Mouse (Mus musculus): ENCODE measurements at regions not wholly inside any gene's neighbourhood (a gene's known extent, or its start where the extent isn't known, plus 50 kb on each side); places are given as distances from the start of the nearest gene placed in this dataset.
"Not testable (repeated sequence)": the region's sequence is repeated elsewhere in the genome, so short reads cannot be mapped to it uniquely, and the experiment has no call there.

DNA sequence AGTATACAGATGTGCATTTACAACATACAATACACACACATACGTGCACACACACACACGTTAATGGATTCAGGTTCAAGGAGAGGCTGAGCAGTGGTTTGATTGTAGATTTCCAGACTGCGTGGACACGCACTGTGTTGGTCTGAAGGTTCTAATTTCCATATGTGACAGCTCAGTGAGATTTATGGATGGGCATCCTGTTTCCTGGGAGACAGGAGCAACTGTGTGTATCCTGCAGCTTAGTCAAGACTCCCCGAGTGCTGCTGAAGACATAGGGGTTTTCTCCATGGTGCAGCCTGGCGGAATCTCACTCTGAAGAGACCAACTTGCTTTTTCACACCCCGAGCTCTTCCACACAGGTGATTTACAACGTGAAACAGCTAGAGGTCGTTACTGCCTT, 119.3 kb upstream of the Foxk1 start:
- no peak for ATAC-seq (replicated peaks; ENCODE audit: low FRiP score, poor library complexity, severe bottlenecking)

DNA sequence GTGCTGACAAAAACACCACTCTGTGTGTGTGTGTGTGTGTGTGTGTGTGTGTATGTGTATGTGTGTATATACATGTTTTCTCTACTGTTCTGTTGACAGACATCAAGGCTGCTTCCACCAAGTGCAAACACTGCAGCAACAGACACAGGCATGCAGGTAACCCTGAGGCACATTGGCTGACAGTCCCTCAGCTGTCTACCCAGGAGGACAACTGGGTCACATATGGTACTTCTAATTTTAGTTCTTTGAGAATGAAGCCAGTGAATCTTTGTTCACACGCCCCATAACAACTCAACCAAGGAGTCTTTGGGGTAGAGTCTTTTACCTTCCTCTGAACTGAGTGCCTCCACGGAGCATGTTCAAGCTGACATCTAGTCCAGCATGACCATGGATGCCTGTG, 113.3 kb upstream of the Foxk1 start:
- no peak for ATAC-seq (replicated peaks; ENCODE audit: low FRiP score, poor library complexity, severe bottlenecking)

DNA sequence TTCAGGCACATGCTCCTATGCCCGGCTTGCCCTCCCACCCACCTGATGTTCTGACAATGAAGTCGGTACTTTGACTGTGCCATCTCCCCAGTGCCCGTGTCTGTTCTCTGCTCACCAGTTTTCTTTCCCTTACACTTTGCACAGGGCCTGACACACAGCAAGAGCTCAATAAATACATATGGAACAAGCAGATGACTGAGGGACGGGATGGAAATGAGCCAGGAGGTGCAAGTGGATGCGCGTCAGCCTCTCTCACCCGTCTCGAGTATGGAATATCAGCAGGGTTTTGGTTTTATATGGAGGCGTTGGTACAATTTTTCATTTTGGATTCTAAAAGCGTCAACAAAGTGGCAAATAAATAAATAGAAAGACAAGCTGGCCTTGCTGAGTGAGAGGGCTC, 109.8 kb upstream of the Foxk1 start:
- no peak for ATAC-seq (replicated peaks; ENCODE audit: low FRiP score, poor library complexity, severe bottlenecking)

DNA sequence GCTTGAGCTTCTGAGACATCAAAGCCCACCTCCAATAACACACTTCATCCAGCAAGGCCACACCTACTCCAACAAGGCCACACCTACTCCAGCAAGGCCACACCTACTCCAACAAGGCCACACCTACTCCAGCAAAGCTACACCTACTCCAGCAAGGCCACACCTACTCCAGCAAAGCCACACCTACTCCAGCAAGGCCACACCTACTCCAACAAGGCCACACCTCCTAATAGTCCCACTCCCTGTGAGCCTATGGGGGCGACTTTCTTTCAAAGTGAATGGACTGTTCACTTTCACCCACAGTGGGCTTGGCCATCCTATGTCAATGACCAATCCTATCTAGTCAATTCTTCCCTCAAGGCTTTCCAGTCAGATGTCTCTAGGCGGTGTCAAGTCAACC, 104.9 kb upstream of the Foxk1 start:
- ATAC-seq (replicated peaks; ENCODE audit: low FRiP score, poor library complexity, severe bottlenecking): not testable (repeated sequence)

DNA sequence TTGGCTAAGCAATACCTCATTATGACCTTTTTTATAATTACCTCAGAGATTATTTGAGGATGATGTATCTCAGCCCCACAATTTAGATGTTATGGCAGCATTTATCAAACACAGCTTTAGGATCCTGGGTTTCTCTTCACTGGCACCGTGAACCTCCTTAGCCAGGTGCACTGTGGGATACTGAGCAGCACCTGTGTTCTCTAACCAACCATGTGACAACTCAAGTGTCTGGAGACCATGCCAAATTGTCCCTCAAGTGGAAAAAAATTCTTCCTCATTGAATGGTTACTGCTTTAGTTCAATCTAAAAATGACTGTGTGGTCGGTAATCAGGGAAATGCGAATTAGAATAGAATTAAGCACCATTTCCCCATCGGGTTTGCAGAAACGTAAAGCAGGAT, 101.7 kb upstream of the Foxk1 start:
- no peak for ATAC-seq (replicated peaks; ENCODE audit: low FRiP score, poor library complexity, severe bottlenecking)

DNA sequence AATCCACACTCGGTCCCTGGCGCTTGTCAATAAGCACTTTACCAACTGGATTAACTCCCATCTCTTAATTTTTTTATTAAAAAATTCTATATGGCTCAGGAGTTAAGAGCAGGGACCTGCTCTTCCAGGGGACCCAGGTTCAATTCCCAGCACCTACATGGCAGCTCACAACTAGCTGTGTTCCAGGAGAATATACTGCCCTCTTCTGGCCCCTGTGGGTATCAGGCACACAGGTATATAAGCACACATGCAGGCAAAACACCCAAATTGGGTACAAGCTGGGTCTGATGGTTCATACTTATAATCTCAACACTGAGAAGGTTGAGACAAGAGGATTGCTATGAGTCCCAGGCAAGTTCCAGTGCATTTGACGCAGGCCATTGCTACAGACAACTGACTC, 92.8 kb upstream of the Foxk1 start:
- no peak for ATAC-seq (replicated peaks; ENCODE audit: low FRiP score, poor library complexity, severe bottlenecking)

DNA sequence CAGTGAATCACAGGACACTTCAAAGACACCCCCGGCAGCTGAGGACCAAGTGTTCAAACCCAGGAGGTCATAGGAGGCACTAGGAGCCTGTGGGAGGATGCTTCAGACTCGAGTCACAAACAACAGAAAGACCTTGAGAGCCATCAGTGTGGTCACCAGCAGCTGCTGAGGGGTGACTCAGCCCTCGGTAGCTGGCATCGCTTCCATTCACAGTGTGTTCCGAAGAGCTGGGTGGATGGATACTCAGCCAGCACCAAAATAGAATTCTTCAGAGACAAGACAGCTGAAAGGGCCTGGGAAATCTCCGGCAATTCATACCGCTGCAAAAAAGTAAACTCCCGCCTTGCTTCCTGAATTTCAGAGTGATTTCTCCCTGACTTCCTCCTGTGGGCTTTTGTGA, 87.4 kb upstream of the Foxk1 start:
- no peak for ATAC-seq (replicated peaks; ENCODE audit: low FRiP score, poor library complexity, severe bottlenecking)

DNA sequence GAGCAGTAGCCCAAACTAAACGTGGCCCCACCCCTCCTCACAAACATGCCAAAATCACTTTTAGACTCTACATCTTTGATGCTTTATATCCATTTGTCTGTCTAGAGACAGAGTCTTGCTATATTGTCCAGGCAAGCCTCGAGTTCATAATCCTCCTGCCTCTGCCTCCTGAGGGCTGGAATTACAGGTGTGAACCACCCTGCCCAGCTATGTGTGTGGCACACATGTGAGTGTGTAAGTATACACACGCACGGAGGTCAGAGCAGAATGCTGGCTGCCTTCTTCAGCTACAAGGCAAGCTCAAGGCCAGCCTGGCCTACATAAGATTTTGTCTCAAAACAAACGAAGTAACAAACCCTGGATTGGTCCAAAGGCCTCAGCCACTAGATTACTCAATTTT, 86.8 kb upstream of the Foxk1 start:
- ATAC-seq (replicated peaks; ENCODE audit: low FRiP score, poor library complexity, severe bottlenecking): no peak

DNA sequence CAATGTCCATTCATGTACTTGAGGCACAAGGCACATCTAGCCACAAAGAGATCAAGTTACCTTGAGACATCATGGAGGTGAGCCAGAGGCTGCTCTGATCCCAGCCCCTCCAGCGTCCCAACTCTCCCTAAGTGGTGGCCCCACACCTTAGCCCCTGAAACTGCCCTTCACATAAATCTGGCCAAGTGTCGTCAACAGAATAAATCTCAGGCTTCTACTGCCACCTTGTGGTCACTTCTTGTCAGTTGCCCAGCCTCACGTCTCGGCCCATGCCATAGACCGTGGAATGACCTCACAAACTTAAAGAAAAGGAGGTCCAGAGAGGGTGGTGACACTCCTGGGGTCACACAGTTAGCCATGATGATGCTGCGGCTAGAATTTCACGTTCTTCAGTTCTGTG, 82.0 kb upstream of the Foxk1 start:
- ATAC-seq (replicated peaks; ENCODE audit: low FRiP score, poor library complexity, severe bottlenecking): 0 out of 2 replicates have a peak, but pooled peaks have one; percentile 42

DNA sequence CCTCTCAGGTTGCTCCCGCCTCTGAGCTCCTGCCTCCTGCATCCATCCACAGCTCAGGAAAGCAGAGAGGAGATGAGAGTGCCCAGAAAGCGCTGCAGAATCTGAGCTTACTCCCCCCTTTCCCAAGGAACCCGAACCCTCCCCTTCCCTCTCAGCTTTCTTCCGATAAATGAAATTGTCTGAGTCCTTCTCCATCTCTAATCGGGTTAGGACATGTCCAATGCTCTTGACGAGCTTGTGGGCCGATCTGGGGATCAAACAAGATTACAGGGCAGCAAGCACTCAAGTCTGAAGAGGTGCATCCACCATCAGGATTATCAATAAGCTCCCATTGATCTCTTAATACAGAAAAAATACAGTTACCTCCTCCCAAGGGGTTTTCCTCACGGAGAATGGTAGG, 80.0 kb upstream of the Foxk1 start:
- ATAC-seq (replicated peaks; ENCODE audit: low FRiP score, poor library complexity, severe bottlenecking): no peak

DNA sequence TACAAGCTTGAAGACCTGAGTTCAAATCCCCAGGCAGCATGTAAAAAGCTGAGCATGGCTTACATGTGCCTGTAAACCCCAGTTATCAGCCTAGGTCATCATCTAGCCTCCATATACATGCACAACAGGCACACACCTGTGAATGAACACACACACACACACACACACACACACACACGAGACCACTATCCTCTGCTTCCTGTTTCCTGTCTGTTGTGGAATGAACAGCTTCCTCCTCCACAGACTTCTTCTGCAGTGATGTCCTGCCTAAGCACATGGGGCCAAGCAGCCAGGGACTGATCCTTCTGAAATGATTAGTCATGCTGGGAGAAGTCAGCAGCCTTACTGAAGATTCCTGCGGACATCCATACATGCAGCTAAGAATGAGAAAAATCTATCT, 76.4 kb upstream of the Foxk1 start:
- no peak for ATAC-seq (replicated peaks; ENCODE audit: low FRiP score, poor library complexity, severe bottlenecking)

DNA sequence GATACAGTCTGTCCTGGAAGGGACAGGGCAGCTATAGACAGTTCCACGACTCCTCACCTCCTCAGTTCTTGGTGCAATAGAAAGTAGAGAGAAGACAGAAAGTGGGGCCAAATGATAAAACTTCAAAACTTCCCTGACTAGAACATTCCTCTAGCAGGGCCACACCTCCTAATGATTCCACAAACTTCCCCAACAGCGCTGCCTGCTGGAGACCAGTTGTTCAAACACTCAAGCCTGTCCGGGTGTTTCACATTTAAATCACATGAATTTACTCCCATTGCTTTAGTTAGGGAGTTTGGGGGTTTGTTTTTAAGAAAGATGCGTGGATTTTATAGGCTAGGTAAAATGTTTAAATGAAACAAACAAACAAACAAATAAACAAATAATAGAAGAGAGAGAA, 75.7 kb upstream of the Foxk1 start:
- ATAC-seq (replicated peaks; ENCODE audit: low FRiP score, poor library complexity, severe bottlenecking): no peak

DNA sequence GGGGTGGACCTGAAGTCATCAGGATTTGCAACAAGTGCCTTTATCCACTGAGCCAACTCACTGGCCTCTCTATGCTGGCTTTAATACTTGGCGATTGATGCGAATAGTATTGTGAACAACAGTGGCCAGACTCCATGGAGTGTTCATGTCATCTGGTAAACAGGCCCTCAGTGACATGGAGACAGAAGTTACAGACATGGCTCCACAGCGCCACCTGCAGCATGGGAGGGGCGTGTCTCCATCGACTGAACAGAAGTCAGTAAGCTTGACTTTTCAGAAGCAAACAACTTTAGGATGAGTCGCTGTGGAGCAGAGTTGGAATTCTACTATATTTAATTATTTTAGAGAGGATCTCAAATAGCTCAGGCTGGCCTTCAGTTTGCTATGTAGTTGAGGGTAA, 74.0 kb upstream of the Foxk1 start:
- ATAC-seq (replicated peaks; ENCODE audit: low FRiP score, poor library complexity, severe bottlenecking): no peak

DNA sequence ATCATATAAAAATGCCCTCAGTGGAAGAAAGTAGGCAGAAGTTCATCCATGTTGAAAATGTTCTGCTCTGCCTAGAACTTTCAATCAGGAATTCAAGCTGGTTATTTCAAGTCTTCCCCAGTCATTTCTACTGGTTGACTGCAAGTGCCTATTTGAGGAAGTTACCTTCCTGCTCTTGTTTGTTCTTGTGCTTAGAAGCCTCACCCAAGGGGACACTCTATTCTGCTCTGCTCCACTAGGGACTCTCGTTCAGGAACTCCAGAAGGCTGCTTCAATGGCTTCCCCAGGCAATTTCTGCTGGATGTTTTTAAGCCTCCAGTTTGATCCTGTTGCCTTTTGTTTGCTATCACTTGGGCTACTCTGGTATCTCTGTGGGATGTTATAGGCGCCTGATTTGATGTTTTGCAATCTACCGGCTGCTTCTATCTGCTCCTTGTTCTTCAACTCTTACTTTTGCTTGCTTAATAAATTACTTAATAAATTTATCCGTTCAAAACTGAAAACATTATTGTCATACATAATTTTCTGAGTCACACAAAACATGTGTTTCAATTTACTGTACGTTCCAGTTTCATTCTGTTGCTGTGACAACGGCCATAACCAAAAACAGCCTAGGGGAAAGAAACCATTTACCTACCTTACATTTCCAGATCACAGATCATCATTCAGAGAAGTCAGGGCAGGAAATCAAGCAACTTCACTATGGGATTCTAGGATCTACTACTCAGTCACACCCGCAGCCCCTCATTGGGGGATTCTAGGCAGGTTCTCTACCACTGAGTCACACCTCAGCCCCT, 71.4 kb upstream of the Foxk1 start:
- no peak for ATAC-seq (replicated peaks; ENCODE audit: low FRiP score, poor library complexity, severe bottlenecking)

DNA sequence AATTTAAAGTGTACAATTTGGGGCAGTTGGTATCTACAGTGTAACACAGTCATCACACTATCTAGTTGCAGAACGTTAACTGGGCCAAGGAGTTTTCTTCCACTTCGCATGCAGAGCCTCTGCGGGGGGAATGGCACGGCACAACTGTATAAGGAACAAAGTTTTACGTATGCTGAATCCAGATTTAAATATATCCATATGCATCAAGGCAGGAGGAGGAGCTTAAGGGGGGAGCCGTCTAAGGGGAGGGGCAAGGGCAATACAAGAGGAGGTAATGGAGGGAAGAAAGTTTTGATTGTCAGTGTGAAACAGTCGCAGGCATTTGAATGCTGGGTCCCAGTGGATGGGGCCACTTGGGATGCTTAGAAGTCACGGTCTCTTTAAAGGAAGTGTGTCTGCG, 68.6 kb upstream of the Foxk1 start:
- no peak for ATAC-seq (replicated peaks; ENCODE audit: low FRiP score, poor library complexity, severe bottlenecking)

DNA sequence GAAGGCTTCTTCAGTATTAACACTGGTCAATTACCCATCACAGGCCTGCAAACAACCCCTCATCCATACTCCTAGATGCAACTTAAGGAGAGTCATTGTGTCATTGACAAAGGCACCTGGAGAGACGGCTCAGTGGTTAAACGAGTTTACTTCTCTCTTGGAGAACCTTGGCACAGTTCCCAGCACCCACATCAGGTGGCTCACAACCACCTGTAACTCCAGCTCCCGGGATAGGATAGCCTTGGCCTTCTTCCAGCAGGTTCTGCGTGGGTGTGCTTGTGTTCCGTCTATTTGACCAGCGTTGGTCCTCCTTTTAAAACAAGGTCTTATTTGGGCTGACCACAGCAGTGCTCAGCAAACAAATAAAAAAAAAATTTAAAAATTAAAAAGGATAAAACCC, 63.9 kb upstream of the Foxk1 start:
- no peak for ATAC-seq (replicated peaks; ENCODE audit: low FRiP score, poor library complexity, severe bottlenecking)

DNA sequence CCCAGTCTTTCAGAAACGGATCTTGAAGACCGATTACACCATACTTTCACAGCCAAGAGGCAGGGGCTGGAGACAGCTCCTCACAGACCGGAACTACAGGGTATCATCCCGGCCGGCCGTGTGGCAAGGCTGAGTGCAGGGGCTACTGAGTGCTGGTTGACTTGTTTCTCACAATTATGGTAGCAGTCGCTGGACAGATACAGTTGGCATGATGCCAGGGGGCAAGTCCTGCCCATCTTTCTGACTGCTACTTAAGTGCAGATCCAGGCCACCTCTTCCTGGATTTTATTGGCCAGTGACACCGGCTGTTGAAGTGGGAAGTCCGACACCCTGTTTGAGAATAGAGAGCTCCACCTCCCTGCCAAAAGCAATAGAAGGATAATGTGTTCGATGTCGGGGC, 63.2 kb upstream of the Foxk1 start:
- no peak for ATAC-seq (replicated peaks; ENCODE audit: low FRiP score, poor library complexity, severe bottlenecking)

DNA sequence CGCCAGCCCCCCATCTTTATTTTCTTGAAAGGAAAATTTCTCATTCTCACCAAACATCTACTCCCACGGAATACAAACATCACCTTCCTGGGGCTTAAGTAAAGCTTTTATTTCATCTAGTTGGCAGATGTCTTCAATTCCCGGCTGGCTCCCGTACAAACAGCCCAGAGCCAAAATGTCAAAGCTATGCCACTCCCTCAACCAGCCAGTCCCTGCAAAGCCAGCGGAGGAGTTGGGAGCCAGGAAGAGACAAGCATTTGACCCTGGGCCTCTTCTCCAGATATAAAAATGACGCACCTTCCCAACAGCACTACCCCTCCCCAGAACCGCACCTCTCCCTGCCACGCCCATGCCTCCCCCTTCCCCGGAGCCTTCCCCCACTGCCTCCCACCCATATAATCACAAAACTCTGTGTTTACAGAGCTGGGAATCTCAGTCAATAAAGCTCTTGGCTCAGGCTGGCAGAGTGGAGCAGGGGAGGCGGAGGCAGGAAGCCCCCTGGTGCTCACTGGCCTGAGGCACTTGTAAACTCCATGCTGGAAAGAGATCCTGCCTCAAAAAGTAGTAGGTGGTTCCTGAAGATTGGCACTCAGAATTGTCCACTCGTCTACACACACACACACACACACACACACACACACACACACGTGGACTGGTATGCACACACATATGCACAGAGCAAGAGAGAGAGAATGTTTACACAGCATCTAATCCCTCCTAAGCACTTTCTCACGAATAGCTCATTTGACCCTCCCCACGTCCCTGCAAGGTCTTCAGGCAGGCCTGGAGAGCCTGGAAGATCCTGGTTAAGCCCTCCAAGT, 60.9 kb upstream of the Foxk1 start:
- ATAC-seq (replicated peaks; ENCODE audit: low FRiP score, poor library complexity, severe bottlenecking): no peak

DNA sequence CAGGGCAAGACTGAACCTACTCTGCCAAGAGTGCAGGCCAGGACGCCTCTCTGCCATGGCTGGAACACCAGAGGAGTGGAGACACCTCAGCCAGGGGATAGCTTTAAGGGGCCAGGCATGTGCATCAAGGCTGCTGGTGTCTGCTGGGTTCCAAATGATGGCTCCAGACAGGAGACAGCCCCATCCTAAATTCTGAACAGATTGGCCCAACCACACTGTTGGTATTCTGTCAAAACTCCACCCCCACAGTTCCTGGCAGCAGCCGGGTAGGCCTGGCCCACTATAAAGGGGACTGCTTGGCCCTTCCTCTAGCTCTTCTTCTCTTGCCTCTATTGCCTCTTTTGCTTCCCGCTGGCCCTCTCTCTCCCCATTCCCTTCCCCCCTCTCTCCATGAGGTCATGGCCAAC, 60.3 kb upstream of the Foxk1 start:
- no peak for ATAC-seq (replicated peaks; ENCODE audit: low FRiP score, poor library complexity, severe bottlenecking)

DNA sequence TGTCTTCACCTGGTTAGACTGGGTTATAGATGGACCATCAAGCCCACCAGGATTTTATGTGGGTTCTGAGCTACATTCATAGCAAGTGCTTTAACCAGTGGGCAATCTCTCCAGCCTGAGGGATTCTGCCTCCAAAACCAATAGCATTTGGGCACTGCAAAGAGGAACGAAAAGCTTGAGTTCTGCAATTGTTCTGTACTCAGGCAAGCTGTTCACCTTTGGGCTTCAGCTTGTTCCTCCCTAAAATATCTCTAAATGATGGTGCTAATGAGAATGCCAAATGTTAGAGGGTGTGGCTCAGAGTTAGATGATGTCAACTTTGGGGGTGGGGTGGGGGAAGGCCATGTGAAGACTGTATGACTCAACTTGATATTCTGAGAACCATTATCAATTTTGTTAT, 54.8 kb upstream of the Foxk1 start:
- no peak for ATAC-seq (replicated peaks; ENCODE audit: low FRiP score, poor library complexity, severe bottlenecking)

DNA sequence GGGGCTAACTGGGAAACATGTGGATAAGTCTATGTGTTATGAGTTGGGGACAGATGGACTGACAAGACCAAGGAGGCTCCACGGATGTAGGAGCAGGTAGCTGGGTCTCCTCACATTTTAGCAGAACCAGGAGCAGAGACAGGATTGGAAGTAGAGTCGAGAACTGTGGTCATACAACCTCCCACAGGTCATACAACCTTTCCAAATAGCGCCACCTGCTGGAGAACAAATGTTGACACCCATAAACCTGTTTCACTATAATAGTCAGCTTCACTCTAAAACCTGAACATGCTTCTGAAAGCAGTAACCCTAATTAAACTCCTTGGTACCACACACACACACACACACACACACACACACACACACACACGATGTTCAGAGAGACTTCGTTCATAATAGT, 50.7 kb upstream of the Foxk1 start:
- no peak for ATAC-seq (replicated peaks; ENCODE audit: low FRiP score, poor library complexity, severe bottlenecking)

Measured in erythroid progenitor cell, adult 5-6 weeks (primary cell).